Mouse (Mus musculus) olfactory bulb, adult 2 months (tissue): ENCODE data around the gene Tatdn3.

Experiments used
- CTCF ChIP-seq: fragments of 200-500 bp; IDR thresholded peaks from 2 replicates; pipeline ENCODE4 v1.5.1; 2012; ENCODE audit warnings: low read depth, mild to moderate bottlenecking, low read length, moderate library complexity; ENCODE audit not compliant: insufficient read depth
- POLR2A ChIP-seq: fragments of 200-500 bp; IDR thresholded peaks from 2 replicates; pipeline ENCODE4 v1.6.1; 2012; ENCODE audit warnings: mild to moderate bottlenecking, low read depth, low read length, moderate library complexity; ENCODE audit not compliant: insufficient read depth

DNA sequence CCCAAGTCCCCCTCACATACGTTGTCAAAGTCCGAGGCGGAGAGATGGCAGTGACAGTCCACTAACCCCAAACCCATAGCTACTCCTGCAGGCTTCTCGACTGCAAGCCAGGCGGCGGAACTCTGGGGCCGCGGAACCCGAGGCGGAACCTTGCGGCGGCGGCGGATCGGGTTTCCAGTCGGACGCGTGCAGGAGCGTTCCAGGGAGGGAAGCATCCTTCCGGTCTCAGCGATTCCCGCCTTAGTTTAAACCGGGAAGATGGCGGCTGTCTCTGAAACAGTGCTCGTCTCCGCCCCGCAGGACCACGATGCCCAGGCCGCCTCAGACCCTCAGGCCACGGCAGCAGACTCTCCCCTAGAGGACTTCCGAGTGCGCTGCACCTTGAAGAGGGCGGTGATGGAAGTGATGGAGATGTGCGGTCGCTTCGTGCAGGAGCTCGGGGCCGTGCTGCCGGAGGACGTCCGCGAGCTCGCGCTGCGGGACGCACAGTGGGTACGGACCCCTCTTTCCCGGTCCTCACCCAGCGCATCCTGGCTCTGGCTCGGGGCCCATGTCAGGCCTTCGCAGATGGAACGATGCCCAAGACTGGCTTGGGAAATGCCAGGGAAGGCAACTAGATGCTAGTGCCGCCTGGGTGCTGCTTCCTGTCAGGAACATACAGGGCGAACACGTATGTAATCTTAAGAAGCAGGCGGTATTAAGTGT, at the start of gene Tatdn3, which contains the start of gene Nsl1:
- 0 out of 2 replicates have a peak, but pooled peaks have one; percentile 40 for TF ChIP-seq CTCF
- peak; percentile 73 for TF ChIP-seq POLR2A
